8 mouse cellular contexts compared by ENCODE assay signal in genomic region chr14:78900770-78901169, GRCm38 (mm10). TPM values are rescaled to one million over a fixed set of nuclear protein-coding genes. Genes with fewer than 3 reads are reported as not detected.
DNase-seq lines count a peak whose midpoint lies in the region; ATAC-seq lines count a peak whose summit lies in the region.

No protein-coding gene starts in this region.

- WGBS in forebrain, embryonic 13.5 days: 78% methylated on average over 2 of the region's 2 CpGs
- whole genome bisulfite sequencing in forebrain, embryonic 12.5 days: 85% methylated on average over 2 of the region's 2 CpGs

- H3K9me3 ChIP-seq in forebrain, embryonic 13.5 days (replicated peaks): 0 out of 2 replicates have a peak, but pooled peaks cover 3% of the 10 kb centered on the region
- H3K9me3 ChIP-seq in forebrain, embryonic 12.5 days: no peaks in the 10 kb centered on the region

- H3K27me3 ChIP-seq in forebrain, embryonic 13.5 days: no peaks in the 10 kb centered on the region
- no peaks in the 10 kb centered on the region for H3K27me3 ChIP-seq in forebrain, embryonic 12.5 days

- no peak overlapping the region for H3K9ac ChIP-seq in forebrain, embryonic 13.5 days
- H3K9ac ChIP-seq in forebrain, embryonic 12.5 days: no peak overlapping the region

- ATAC-seq in forebrain, embryonic 13.5 days: peak; percentile 61; the same call in 1 of the 2 replicates
- no peak for ATAC-seq in forebrain, embryonic 12.5 days (ENCODE audit: low FRiP score)

- no peak overlapping the region for H3K4me2 ChIP-seq in forebrain, embryonic 13.5 days
- H3K4me2 ChIP-seq in forebrain, embryonic 12.5 days: no peak overlapping the region

- peak; percentile 63 for DNase-seq in right cerebral cortex, adult 18-20 months
- no peak for DNase-seq in right cerebral cortex, postnatal 14 days
- peak; percentile 52 to 62 for DNase-seq in heart, postnatal 10 days
- peak; percentile 30 for DNase-seq in lung, postnatal 10 days
- no peak for DNase-seq in spleen, postnatal 4 days (ENCODE audit: low spot score in 2 of 2)
- no peak for DNase-seq in ovary, adult 18-20 months (ENCODE audit: low spot score)

- H3K4me3 ChIP-seq in forebrain, embryonic 13.5 days: no peak overlapping the region
- H3K4me3 ChIP-seq in forebrain, embryonic 12.5 days (replicated peaks): no peak overlapping the region

- no peaks in the 10 kb centered on the region for H3K36me3 ChIP-seq in forebrain, embryonic 13.5 days (ENCODE audit: poor library complexity, severe bottlenecking)
- no peaks in the 10 kb centered on the region for H3K36me3 ChIP-seq in forebrain, embryonic 12.5 days (replicated peaks)

- H3K27ac ChIP-seq in forebrain, embryonic 13.5 days: no peak overlapping the region
- no peak overlapping the region for H3K27ac ChIP-seq in forebrain, embryonic 12.5 days

- intact Hi-C loops in heart, postnatal 10 days (cut with DNase I): loop anchor here (2.0 kb wide), 1 partner anchor 52 kb away; the partner anchor contains the start of gene Vwa8

- no peaks in the 10 kb centered on the region for H3K4me1 ChIP-seq in forebrain, embryonic 13.5 days
- no peaks in the 10 kb centered on the region for H3K4me1 ChIP-seq in forebrain, embryonic 12.5 days

RNA-seq across cellular contexts. Expression of gene Vwa8, which starts 51.9 kb away (rescaled TPM):
- polyA plus RNA-seq in forebrain, embryonic 13.5 days (2015; fragmentation: Nextera tagmentation; extraction: Ambion mirVana): 5.2 and 6.5 TPM in 2 replicates
- polyA plus RNA-seq in forebrain, embryonic 12.5 days (2016; fragmentation: Nextera tagmentation; extraction: Ambion mirVana): 8.0 and 8.2 TPM in 2 replicates
- 100 to 1,000 TPM; 176 to 191 TPM for total RNA-seq in heart, postnatal 10 days (2021)

Comparison
In these comparisons a context has a peak if more than half of its experiments do, and no peak if none do; other contexts are left out.
1. DNase-seq: peak in right cerebral cortex, adult 18-20 months (single experiment), heart, postnatal 10 days (2 of 2) and lung, postnatal 10 days (single experiment); none in right cerebral cortex, postnatal 14 days (single experiment), spleen, postnatal 4 days (0 of 2) and ovary, adult 18-20 months (single experiment).